Mouse (Mus musculus): Measurements from ENCODE around the gene Auts2. TPM values are rescaled to one million over a fixed set of nuclear protein-coding genes. Genes with fewer than 3 reads are reported as not detected.
A peak's percentile ranks its signal among the peaks of the same experiment; 100 is the strongest.

The Auts2 gene
- total RNA-seq, 2 experiments from 2014 or later, result 100 to 137 TPM

GRCm38 (mm10) chr5:132294469-132294868 lies 248.7 kb downstream of the Auts2 start:
- DNase-seq (ENCODE audit: low spot score in 2 of 2), result no peak
- intact Hi-C loops (cut with DNase I), result no loop called here

GRCm38 (mm10) chr5:132292932-132293331 lies 250.2 kb downstream of the Auts2 start:
- intact Hi-C loops (cut with DNase I), result no loop called here
- no peak for DNase-seq (ENCODE audit: low spot score in 2 of 2)

GRCm38 (mm10) chr5:132290606-132291535 lies 252.3 kb downstream of the Auts2 start:
- no peak for DNase-seq (ENCODE audit: low spot score in 2 of 2)
- intact Hi-C loops (cut with DNase I), result no loop called here

GRCm38 (mm10) chr5:132283741-132284140 lies 259.4 kb downstream of the Auts2 start:
- DNase-seq (ENCODE audit: low spot score in 2 of 2), result no peak
- intact Hi-C loops (cut with DNase I), result no loop called here

GRCm38 (mm10) chr5:132274098-132274898 lies 268.8 kb downstream of the Auts2 start:
- intact Hi-C loops (cut with DNase I), result no loop called here

GRCm38 (mm10) chr5:132272132-132272531 lies 271.0 kb downstream of the Auts2 start:
- intact Hi-C loops (cut with DNase I), result no loop called here
- no peak for DNase-seq (ENCODE audit: low spot score in 2 of 2)

More at GRCm38 (mm10) chr5:132274098-132274898, 268.8 kb downstream of the Auts2 start:
- no peak for DNase-seq (ENCODE audit: low spot score in 2 of 2)

GRCm38 (mm10) chr5:132270896-132271295 lies 272.2 kb downstream of the Auts2 start:
- DNase-seq (ENCODE audit: low spot score in 2 of 2), result no peak
- intact Hi-C loops (cut with DNase I), result no loop called here

DNA sequence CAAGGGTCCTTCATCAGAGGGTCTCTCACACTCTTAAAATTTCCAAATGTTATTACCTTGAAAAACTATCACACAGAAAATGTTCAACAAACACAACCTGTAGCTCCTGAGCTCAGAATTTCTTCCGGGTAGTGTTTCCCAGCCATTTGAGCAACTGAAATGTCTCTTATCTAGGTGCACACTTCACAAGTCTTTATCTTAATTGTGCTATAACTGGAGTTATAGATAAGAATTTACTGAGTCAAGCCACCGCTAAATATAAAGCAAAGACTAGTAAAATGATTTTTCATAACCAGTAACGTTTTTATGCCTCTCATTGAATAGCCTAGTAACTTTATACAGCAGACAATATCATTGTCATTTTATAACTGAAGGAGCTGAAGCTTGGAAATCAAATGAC lies 273.1 kb downstream of the Auts2 start:
- no peak for DNase-seq (ENCODE audit: low spot score in 2 of 2)
- intact Hi-C loops (cut with DNase I), result no loop called here

GRCm38 (mm10) chr5:132268351-132268967 lies 274.7 kb downstream of the Auts2 start:
- intact Hi-C loops (cut with DNase I), result no loop called here
- DNase-seq (ENCODE audit: low spot score in 2 of 2), result no peak

DNA sequence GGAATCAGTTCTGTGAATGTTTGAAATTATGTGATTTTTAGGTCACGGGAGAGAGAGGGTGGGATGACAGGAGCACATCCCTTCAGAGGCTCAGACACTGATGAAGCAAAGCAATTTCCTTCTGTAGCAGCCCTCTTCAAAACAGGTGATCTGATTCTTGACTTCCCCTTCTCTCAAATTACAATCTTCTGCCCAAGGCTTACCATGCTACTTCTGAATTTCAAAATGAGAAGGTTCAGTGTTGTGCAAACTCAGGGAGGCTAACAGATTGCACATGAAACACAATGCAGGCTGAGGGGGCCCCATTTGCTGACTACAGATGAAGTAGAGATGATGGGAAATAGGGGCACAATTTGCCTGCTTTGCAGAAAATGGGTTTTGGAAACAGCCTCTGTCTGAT lies 278.1 kb downstream of the Auts2 start:
- no peak for DNase-seq (ENCODE audit: low spot score in 2 of 2)
- intact Hi-C loops (cut with DNase I), result no loop called here

DNA sequence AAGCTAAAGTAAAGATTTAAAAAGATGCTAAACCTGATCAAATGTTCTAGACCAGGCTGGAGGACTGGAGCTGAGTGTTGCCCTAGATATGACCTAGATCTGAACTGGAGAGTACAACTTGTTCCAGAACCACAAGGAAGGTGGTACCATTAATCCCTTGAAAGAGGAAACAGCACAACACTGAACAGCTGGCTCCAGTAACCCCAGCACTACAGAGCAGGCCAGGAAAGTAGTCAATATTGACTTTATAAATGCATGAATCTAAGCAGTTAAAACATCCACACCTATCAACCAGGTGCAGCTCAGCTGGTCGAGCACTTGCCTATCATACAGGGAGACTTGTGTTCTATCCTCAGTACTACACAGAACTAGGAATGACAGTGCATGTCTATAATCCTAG lies 281.4 kb downstream of the Auts2 start:
- DNase-seq (ENCODE audit: low spot score in 2 of 2), result no peak
- intact Hi-C loops (cut with DNase I), result no loop called here

DNA sequence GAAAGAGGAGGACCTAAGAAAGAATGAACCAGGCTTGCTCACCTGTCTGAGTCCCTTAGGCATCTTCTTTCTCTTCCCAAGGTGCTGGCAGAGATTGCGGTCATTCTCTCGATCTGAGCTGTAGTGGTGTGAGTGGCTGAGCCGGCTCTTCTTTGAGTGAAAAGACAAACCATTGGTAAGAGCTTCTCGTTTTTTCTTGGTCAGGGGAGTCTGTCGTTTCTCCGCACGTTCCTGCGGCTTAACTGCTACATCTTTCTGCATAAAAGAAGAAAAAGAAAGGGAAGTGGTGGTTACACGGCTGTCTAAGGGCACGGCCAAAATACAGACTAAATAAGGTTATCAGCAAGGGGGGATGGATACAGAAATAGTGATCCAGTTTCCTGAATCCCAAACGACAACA lies 284.3 kb downstream of the Auts2 start:
- no peak for DNase-seq (ENCODE audit: low spot score in 2 of 2)

DNA sequence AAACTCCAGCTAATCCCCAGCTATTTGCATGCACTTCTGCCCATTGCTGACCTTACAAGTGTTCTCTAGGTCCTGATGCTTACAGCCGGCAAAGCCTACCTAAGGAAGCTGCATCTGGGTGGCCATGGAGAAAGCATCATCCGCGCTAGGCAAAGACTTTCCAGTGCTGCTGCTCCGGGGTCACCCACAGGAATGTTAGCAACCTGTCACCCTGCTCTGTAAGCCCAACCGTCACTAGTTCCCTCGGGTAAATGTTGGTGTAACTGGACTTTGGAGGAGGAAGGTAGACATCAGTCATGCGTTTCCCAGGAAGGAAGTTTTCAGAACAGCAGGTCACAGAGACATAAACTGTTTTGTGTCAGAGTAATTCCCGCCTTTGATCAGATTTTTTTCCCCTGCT lies 287.6 kb downstream of the Auts2 start:
- DNase-seq (ENCODE audit: low spot score in 2 of 2), result no peak
- intact Hi-C loops (cut with DNase I), result no loop called here

More for the DNA sequence above, 284.3 kb downstream of the Auts2 start:
- intact Hi-C loops (cut with DNase I), result no loop called here

GRCm38 (mm10) chr5:132249523-132249922 lies 293.6 kb downstream of the Auts2 start:
- peak; percentile 81 to 85 for DNase-seq (ENCODE audit: low spot score in 2 of 2)
- intact Hi-C loops (cut with DNase I), result no loop called here

GRCm38 (mm10) chr5:132248069-132248468 lies 295.1 kb downstream of the Auts2 start:
- intact Hi-C loops (cut with DNase I), result no loop called here
- no peak for DNase-seq (ENCODE audit: low spot score in 2 of 2)

DNA sequence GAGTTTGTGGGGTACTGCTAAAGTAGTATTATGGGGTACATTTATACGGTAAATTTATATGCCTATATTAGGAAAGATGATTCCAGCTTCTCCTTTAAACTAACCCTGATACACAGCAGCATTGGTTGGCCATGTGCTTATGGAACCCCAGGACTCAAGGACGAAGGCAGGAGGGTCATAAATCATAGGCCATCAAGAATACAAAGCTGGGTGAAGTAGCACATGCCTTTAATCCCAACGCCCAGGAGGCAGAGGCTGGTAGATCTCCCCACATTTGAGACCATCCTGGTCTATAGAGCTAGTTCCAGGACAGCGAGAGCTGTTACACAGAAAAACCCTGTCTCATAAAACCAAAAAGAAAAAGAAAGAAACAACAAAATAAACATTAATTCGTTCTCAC lies 307.7 kb downstream of the Auts2 start:
- no peak for DNase-seq (ENCODE audit: low spot score in 2 of 2)
- intact Hi-C loops (cut with DNase I), result loop anchor here (10.0 kb wide), 2 partner anchors 1349 to 1779 kb away; no protein-coding TSS in a partner anchor

GRCm38 (mm10) chr5:132234471-132234870 lies 308.7 kb downstream of the Auts2 start:
- intact Hi-C loops (cut with DNase I), result loop anchor here (5.0 to 10.0 kb wide), 3 partner anchors 308 to 1780 kb away; partner anchors contain the start of gene Auts2

DNA sequence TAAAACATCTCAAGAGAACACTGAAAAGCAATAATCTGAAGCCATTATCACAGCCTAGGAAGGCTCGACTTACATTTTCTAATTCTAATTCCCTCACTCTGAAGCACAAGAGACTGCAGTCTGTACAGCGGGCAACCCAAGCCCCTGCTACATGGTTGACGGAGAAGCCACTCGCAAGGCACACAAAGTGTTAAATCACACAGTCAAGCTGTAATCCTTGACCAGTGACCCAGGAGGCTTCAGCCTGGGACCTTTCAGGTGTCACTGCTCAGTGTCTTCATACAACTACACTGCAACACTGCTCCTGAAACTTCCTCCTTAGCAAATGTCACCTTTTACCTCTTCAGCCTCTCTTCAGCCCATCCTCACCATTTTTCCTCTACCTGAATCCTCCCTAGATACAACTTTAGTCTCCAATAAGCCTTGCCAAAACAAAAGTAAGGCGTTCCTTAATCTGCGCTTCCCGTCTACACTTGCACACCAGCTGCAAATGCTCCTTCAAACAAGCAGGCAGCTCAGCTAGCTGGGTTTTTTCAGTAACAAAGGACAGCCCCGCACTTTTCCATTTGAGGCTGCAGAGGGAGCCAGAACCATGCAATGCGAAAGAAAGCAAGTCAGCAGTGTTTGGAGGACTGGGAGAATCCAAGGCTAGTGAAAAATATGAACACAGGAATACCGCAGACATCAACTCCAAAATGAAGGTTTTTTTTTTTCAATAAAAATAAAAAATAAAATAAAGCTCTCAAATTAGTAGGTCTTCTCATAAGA lies 311.7 kb downstream of the Auts2 start:
- intact Hi-C loops (cut with DNase I), result loop anchor here (2.0 to 10.0 kb wide), 4 partner anchors 311 to 1783 kb away; partner anchors contain the start of gene Auts2
- peak; percentile 66 to 67 for DNase-seq (ENCODE audit: low spot score in 2 of 2)

More at GRCm38 (mm10) chr5:132234471-132234870, 308.7 kb downstream of the Auts2 start:
- no peak for DNase-seq (ENCODE audit: low spot score in 2 of 2)
